Mouse (Mus musculus): ENCODE results near the gene Hfe2.

Hfe2 gene

GRCm38 (mm10) chr3:96526864-96527542 is 2.0 kb downstream of the Hfe2 start:
- no peak for DNase-seq (ENCODE audit: low spot score in 2 of 2)

GRCm38 (mm10) chr3:96528506-96528905 is 3.5 kb downstream of the Hfe2 start:
- DNase-seq (ENCODE audit: low spot score in 2 of 2) = no peak

DNA sequence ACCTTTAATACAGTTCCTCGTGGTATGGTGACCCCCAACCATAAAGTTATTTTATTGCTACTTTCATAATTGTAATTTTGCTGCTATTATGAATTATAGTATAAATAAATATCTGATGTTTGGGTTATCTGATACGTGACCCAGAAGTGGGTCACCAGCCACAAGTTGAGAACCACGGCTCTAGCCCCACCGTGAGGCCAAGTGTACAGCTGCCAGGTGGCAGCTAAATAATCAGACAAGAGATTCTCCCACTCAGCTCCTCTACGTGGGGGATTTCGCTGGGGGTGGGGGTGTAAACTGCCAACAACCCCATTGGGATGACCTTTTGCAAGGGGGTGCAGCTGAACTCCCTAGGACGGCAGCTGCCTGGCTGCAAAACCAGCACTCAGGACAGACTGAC is 7.1 kb downstream of the Hfe2 start:
- DNase-seq (ENCODE audit: low spot score in 2 of 2) = no peak

- DNase-seq (ENCODE audit: low spot score in 2 of 2) = no peak
These were observed 9.3 kb downstream of the Hfe2 start for GRCm38 (mm10) chr3:96534300-96534699.

DNA sequence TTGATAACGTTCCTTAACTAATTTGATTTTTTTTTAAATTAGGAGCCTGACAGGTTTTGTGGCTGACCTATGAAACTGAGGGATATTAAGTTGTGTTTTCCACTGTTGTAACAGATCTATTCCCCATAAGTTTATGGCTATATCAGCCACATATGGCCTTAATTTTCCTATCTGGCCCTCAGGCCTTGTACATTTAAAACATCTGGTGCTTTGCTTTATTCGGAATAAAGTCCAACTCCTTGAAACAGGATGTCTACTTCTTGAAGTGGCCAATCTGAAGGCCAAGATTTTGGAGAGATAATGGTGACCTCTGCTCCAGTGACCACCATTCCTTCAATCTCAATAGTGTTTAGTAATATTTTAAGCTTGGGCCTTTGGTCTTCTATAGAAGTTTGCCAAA is 14.3 kb downstream of the Hfe2 start:
- no peak for DNase-seq (ENCODE audit: low spot score in 2 of 2)

DNA sequence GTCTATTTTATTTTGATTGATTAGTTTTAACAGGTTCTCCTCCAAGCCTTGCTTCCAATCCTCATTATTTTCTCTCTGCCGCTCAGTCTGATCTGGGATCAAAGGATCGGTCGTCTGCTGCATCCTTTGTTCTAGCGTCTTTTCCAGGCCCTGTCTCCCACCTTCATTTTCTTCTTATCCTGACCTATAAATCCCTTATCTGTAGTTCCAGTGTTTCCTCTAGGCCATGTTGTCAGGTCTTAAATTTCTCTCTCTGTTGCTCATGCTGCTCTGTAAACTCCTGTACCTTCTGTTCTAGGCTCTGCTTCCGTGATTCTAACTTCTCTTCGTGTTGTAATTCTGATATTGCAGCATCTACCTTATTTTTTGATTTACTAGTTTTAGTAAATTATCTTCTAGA is 15.8 kb downstream of the Hfe2 start:
- DNase-seq (ENCODE audit: low spot score in 2 of 2) = no peak

DNA sequence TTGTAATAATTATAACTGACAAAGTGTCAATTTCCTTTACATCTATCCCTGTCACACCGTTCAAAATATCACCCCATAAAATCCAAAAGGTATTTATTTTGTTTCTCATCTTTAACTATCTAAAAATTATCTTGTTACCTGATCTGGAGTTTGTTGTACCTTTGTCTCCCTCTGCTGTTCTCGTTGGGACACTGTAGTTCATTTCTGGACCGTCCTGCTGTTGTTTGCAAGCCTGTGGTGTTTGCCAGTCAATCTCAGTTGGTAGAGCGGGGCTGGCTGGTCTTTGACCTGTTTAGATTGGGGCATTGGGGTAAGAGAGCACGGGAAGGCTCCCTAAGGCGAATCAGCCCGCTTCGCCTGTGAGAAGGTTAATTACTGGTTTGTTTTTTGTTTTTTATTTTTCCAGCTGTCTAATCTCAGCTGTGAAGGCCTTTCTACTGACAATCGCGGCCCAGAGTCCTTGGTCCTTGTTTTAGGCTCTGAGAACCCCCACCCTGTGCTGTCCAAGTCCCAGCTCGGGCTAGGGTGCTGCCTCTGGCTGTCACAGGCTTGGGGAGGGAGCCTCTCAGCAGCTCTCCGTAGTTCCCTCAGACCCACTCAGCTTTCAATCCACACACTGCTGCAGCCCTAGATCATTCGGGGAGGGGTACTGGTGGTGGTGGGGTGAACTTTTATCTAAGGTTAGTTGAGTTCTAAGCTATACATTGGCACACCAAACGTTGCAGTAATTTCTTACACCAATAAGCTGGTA is 16.5 kb downstream of the Hfe2 start:
- DNase-seq (ENCODE audit: low spot score in 2 of 2) = no peak

GRCm38 (mm10) chr3:96542554-96542953 is 17.6 kb downstream of the Hfe2 start:
- no peak for DNase-seq (ENCODE audit: low spot score in 2 of 2)

DNA sequence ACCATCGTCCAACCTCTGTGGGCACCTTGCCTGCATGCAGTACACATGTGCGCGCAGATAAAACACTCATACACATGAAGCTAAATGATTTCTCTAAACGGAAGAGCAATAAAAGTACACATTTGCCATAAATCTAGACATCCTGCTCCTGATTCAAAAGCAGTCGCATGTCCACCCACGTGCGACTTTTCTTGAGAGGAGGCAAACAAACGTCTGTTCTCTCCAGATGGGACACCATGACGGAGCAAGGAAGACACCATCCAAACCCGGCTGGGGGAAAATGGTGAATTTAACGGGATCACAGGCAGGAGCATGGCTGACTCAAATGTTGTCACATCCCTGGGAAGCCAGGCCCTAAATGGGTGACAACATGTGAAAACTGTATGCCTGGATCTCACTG is 18.4 kb downstream of the Hfe2 start:
- peak in 1 of 2 experiments; percentile 63 for DNase-seq (ENCODE audit: low spot score in 2 of 2)

DNA sequence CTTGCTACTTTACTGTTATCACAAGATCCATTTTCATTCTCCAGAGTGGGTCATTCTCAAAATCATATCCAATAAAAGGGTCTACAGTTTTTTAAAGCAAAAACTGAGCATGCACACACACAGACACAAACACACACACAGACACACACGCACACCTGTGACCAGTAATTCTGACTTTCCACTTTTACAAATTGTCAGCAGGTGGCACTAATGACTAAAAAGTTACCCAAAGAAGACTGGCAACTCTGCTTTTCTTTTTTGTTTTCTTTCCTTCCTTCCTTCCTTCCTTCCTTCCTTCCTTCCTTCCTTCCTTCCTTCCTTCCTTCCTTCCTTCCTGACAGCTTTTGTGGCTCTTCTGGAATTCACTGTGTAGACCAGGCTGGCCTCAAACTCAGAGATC is 20.6 kb downstream of the Hfe2 start:
- no peak for DNase-seq (ENCODE audit: low spot score in 2 of 2)

GRCm38 (mm10) chr3:96546880-96547279 is 21.9 kb downstream of the Hfe2 start:
- DNase-seq (ENCODE audit: low spot score in 2 of 2) = no peak

DNA sequence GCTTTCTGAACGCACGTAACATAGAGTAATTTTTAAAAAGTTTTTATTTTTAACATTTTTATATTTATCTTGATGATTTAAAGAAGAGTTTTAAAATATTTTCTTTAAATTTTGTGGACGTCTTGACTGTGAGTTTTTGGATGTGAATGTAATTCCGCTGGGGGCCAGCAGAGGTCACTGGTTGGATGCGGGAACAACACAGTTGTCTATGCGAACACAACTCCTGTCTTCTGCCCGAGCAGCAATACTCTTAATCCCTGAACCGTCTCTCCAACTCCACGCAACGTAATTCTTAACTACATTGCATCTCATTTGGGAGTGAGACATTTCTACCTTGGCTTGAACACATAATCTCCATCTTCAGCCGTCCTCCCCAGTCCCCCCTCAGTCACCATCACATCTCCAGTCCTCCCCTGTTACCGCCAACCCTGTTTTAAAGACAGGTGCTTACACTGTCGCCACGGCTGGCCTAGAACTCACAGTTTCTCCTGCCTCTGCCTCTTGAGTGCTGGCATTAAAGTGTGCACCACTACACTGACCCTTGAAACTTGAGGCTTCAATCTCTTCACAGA is 22.5 kb downstream of the Hfe2 start:
- DNase-seq (ENCODE audit: low spot score in 2 of 2) = peak in 1 of 2 experiments; percentile 81

DNA sequence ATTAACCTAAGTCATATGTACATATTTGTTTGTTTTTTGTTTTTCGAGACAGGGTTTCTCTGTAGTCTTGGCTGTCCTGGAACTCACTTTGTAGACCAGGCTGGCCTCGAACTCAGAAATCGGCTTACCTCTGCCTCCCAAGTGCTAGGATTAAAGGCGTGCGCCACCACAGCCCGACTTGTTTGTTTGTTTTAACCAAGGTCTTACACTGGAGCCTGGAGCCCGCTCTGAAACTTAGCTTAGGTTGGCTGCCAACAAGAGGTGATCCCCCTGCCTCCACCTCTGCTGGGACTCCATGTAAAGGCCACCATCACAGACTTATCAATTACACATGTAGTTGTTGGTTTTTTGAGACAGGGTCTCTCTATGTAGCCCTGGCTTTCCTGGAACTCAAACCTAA is 23.9 kb downstream of the Hfe2 start:
- no peak for DNase-seq (ENCODE audit: low spot score in 2 of 2)

GRCm38 (mm10) chr3:96549346-96549745 is 24.4 kb downstream of the Hfe2 start:
- no peak for DNase-seq (ENCODE audit: low spot score in 2 of 2)

- DNase-seq (ENCODE audit: low spot score in 2 of 2) = peak in 1 of 2 experiments; percentile 55
These were observed 26.2 kb downstream of the Hfe2 start for GRCm38 (mm10) chr3:96551203-96551602.

DNA sequence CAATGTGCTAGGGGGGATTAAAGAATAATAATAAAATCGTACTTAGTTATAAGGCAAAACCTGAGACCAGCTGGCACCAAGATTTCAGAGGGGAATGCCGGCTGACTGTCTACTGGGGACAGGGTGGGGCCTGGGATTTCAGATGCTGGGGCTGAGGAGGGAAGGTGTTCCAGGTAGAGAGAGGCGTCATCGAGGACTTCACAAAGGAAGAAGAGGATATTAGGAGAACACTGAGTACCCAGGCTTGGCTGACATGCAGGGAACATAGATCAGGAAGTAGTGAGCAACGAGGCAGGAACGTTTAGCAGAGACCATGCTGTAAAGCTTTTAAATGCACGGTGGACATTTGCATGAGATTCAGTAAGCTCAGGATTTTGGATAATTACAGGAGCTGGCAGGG is 26.9 kb downstream of the Hfe2 start:
- DNase-seq (ENCODE audit: low spot score in 2 of 2) = no peak

DNA sequence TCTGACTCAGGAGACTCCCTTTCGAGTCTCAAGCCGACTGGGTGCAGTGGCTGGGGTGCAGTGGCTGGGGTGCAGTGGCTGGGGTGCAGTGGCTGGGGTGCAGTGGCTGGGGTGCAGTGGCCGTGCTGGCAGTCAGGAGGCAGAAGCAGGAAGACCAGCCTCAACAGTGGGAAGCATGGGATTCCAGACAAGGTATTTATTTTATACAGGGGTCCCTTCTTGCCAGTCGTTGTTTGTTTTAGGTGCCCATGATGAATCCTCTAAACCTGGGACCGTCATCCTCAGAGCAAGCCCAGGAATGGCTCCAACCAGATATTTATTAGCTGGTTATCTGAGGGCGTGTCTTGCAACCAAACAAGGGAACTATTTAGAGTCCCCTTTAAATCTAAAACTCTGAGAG is 28.6 kb downstream of the Hfe2 start:
- no peak for DNase-seq (ENCODE audit: low spot score in 2 of 2)

DNA sequence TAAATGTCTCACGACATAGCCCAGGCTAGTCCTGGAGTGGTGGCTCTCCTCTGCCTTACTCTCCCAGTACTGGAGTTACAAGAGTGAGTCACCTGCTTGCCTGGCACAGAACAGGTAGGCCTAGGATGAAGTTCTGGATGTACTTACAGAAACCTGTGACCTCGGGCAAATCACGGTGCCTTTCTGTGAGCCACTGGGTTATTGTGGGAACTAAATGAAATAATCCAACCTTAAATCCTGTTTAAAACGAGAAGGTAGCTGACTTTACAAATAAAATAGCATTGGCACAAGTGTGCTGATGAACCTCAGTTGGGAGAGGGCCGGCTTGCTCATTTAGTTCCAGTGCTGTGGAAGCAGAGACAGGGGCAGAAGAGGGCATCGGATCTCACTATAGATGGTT is 29.3 kb downstream of the Hfe2 start:
- DNase-seq (ENCODE audit: low spot score in 2 of 2) = no peak

DNA sequence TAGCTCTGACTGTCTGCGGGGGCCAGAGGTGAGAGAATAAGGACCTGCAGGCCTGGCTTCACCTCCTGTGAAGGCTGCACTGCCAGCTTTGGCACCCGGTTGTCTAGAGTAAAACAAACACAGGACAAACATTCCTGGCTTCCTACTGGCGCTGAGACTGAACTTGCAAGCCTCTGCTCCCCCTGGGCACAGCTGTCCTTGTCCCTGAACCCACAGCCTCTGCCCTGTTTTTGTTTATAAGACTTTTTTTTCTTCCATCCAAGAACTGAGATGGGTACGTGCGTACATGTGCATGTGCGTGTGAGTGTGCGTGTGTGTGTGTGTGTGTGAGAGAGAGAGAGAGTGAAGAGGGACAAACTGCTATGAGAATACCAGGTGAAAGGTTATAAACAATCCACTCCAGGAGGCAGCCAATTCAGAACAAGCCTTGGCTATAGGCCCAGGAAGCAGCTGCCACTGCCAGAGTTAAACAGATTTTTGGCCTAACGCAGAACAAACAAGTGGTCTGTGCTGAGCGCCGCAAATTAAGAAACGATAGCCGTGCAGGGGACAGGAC is 30.1 kb downstream of the Hfe2 start:
- DNase-seq (ENCODE audit: low spot score in 2 of 2) = peak in 1 of 2 experiments; percentile 48

GRCm38 (mm10) chr3:96555999-96556614 is 31.1 kb downstream of the Hfe2 start:
- no peak for DNase-seq (ENCODE audit: low spot score in 2 of 2)

DNA sequence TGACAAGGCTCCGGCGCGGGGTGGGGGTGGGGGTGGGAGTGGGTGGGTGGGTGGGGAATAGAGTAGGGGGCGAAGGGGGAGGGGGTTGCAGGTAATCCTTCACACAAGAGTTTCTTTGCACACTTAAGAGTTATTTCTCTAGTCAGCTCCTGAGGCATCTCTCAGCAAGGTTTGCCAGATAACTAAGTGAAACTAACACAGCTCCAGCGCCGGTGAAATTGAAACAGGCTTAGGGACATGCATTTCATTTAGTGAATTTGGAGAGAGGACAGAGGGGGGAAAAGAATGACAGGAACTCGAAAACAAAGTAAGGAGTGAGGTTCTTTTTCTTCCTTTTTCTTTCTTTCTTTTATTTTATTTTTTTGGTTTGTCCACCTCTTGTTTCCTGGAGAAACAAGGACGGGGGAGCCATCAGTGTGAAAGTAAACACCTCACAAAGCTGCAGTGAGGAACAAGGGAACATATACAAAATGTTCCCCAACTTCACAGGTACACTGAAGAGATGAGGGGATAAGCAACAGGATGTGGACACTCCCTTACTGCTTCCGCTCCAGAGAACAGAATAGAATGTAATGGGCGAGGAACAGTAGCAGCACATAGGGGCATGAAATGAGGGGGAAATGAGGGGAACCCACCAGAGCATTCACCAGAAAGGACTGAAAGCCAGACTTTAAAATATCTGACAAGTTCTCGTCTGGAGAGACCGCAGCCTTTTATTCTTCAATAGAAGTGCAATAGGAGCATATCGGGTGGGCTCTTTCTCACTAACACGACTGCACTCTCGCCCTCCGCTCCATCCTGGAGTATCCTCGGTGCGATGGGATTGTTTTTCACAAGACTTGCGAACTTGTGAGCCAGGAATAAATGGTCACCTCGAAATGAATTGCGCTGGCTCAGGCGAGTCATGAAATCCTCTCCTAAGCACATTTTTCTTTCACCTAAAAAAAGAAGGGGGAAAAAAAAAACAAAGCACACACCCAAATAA is 32.0 kb downstream of the Hfe2 start:
- no peak for DNase-seq (ENCODE audit: low spot score in 2 of 2)
